Comparison of ENCODE assay signal across 13 mouse cellular contexts in genomic region chr2:73056090-73056956, GRCm38 (mm10).
DNase-seq lines count a peak whose midpoint lies in the region; ATAC-seq and TF ChIP-seq lines count a peak whose summit lies in the region.
"Had no signal": no experiment of that assay in that cellular context is flagged by ENCODE, and none has a peak within 500 bp of the region (broad histone marks: within the 10 kb centered on the region; RNA-seq: fewer than 3 reads in every experiment).

No protein-coding gene starts in this region.

- no peaks in the 10 kb centered on the region for H3K27me3 ChIP-seq in liver, embryonic 14.5 days (ENCODE audit: control insufficient read depth, insufficient read depth, low read length)
- no peaks in the 10 kb centered on the region for H3K27me3 ChIP-seq in kidney, embryonic 16.5 days (ENCODE audit: insufficient read depth, low read length)
- H3K27me3 ChIP-seq: limb, embryonic 15.5 days; neural tube, embryonic 12.5 days had no signal

- peak; percentile 46 for ATAC-seq in CD4-positive, CD25-positive, alpha-beta regulatory T cell, adult 4 months
- peak; percentile 42 for ATAC-seq in liver, embryonic 14.5 days (ENCODE audit: insufficient read depth)
- ATAC-seq in monocyte, adult 5-6 weeks (replicated peaks; ENCODE audit: insufficient number of reproducible peaks, low FRiP score, low TSS enrichment, poor library complexity, severe bottlenecking): peak; percentile 38; the same call in 1 of the 2 replicates
- ATAC-seq in kidney, embryonic 16.5 days (ENCODE audit: low FRiP score, low TSS enrichment): no peak
- ATAC-seq: forebrain, embryonic 14.5 days had no signal

- no peaks in the 10 kb centered on the region; the same call in 1 of the 2 replicates for H3K9me3 ChIP-seq in liver, embryonic 14.5 days (ENCODE audit: control insufficient read depth, low read length)
- H3K9me3 ChIP-seq in kidney, embryonic 16.5 days (ENCODE audit: low read length): 0 out of 2 replicates have a peak, but pooled peaks cover 4% of the 10 kb centered on the region
- H3K9me3 ChIP-seq: limb, embryonic 15.5 days; neural tube, embryonic 12.5 days had no signal

- no peaks in the 10 kb centered on the region for H3K36me3 ChIP-seq in liver, embryonic 14.5 days (replicated peaks; ENCODE audit: control insufficient read depth, insufficient read depth, low read depth)
- H3K36me3 ChIP-seq in kidney, embryonic 16.5 days (ENCODE audit: insufficient read depth, low read length): no peaks in the 10 kb centered on the region
- H3K36me3 ChIP-seq: hindbrain, embryonic 13.5 days; limb, embryonic 15.5 days; neural tube, embryonic 12.5 days had no signal

- H3K4me3 ChIP-seq in bone marrow macrophage, adult 2 months (ENCODE audit: insufficient read depth, low read length): peak overlapping the region; percentile 35
- no peak overlapping the region for H3K4me3 ChIP-seq in liver, embryonic 14.5 days (ENCODE audit: insufficient read depth in 1 of 2, low read depth in 2 of 2, low read length in 2 of 2)
- H3K4me3 ChIP-seq in kidney, embryonic 16.5 days (ENCODE audit: low read length): no peak overlapping the region
- H3K4me3 ChIP-seq: hindbrain, embryonic 13.5 days; layer of hippocampus, adult 2 months; limb, embryonic 15.5 days; neural tube, embryonic 12.5 days had no signal

- no peak for TF ChIP-seq POLR2A in bone marrow macrophage, adult 2 months (IDR thresholded peaks at IDR 0.05; ENCODE audit: borderline replicate concordance, low read depth, low read length)

- peak overlapping the region; percentile 99 for H3K27ac ChIP-seq in bone marrow macrophage, adult 2 months (ENCODE audit: insufficient read depth, low read depth, low read length)
- H3K27ac ChIP-seq in liver, embryonic 14.5 days: peak overlapping the region; percentile 37; the same call in 1 of the 2 replicates
- no peak overlapping the region for H3K27ac ChIP-seq in kidney, embryonic 16.5 days (ENCODE audit: low read length)
- H3K27ac ChIP-seq: hindbrain, embryonic 13.5 days; layer of hippocampus, adult 2 months; limb, embryonic 15.5 days; neural tube, embryonic 12.5 days had no signal

- H3K9ac ChIP-seq in liver, embryonic 14.5 days (replicated peaks): no peak overlapping the region
- H3K9ac ChIP-seq in kidney, embryonic 16.5 days (replicated peaks; ENCODE audit: low read length): no peak overlapping the region
- H3K9ac ChIP-seq: hindbrain, embryonic 13.5 days; limb, embryonic 15.5 days; neural tube, embryonic 12.5 days had no signal

- TF ChIP-seq CTCF in bone marrow macrophage, adult 2 months (IDR thresholded peaks at IDR 0.05; ENCODE audit: low read depth, low read length): no peak
- no peak for TF ChIP-seq CTCF in liver, embryonic 14.5 days (IDR thresholded peaks at IDR 0.05; ENCODE audit: low read depth)

- H3K4me2 ChIP-seq in liver, embryonic 14.5 days (ENCODE audit: low read depth): peak overlapping the region; percentile 18
- H3K4me2 ChIP-seq in kidney, embryonic 16.5 days (replicated peaks; ENCODE audit: low read depth, low read length): no peak overlapping the region
- H3K4me2 ChIP-seq: hindbrain, embryonic 13.5 days; limb, embryonic 15.5 days; neural tube, embryonic 12.5 days had no signal

- no peak for TF ChIP-seq EP300 in liver, embryonic 14.5 days (IDR thresholded peaks at IDR 0.05; ENCODE audit: low read depth)

- DNase-seq in liver, embryonic 14.5 days (ENCODE audit: low read depth in 3 of 3, low spot score in 3 of 3): no peak
- no peak for DNase-seq in cerebellum, adult 9-10 months
- no peak for DNase-seq in T-cell, adult 2 months (ENCODE audit: low spot score)
- DNase-seq: embryo, embryonic 11 days had no signal

- WGBS in liver, embryonic 14.5 days (ENCODE audit: insufficient replicate concordance): 39% methylated on average over 17 of the region's 17 CpGs
- 83% methylated on average over 17 of the region's 17 CpGs for WGBS in kidney, embryonic 16.5 days

- peaks cover 31% of the 10 kb centered on the region for H3K4me1 ChIP-seq in bone marrow macrophage, adult 2 months (ENCODE audit: control insufficient read depth, insufficient read depth, low read length)
- H3K4me1 ChIP-seq in liver, embryonic 14.5 days (replicated peaks; ENCODE audit: control insufficient read depth in 2 of 2, insufficient read depth in 2 of 2, low read length in 1 of 2): peaks cover 16 to 32% of the 10 kb centered on the region in 2 experiments
- H3K4me1 ChIP-seq in kidney, embryonic 16.5 days (ENCODE audit: insufficient read depth, low read length): no peaks in the 10 kb centered on the region; the same call in 1 of the 2 replicates
- H3K4me1 ChIP-seq: hindbrain, embryonic 13.5 days; neural tube, embryonic 12.5 days had no signal
